Mouse (Mus musculus) thymus, adult 2 months (tissue): ENCODE results near the gene Tspan7. TPM values are rescaled to one million over a fixed set of nuclear protein-coding genes. Genes with fewer than 3 reads are reported as not detected.

Experiments used
- DNase-seq: peaks from one replicate; pipeline ENCODE4 v3.0.0; 2021
- H3K27ac ChIP-seq: fragments of 200-500 bp; 2 replicates; pipeline ENCODE4 v1.5.1; 2012; ENCODE audit warnings: low read length, control low read depth; ENCODE audit not compliant: control insufficient read depth, insufficient read depth
- H3K27me3 ChIP-seq: fragments of 200-500 bp; 2 replicates; pipeline ENCODE4 v1.6.1; 2012; ENCODE audit warnings: mild to moderate bottlenecking, low read length, moderate library complexity, mixed read lengths; ENCODE audit not compliant: control insufficient read depth, insufficient read depth
- H3K36me3 ChIP-seq: fragments of 200-500 bp; 2 replicates; pipeline ENCODE4 v1.6.1; 2012; ENCODE audit warnings: mild to moderate bottlenecking, low read length, moderate library complexity; ENCODE audit not compliant: control insufficient read depth, insufficient read depth
- H3K4me1 ChIP-seq: fragments of 200-500 bp; replicated peaks from 2 replicates; pipeline ENCODE4 v1.6.1; 2012; ENCODE audit warnings: low read length; ENCODE audit not compliant: control insufficient read depth, insufficient read depth
- H3K4me3 ChIP-seq: fragments of 200-500 bp; 2 replicates; pipeline ENCODE4 v1.5.1; 2012; ENCODE audit warnings: mild to moderate bottlenecking, low read length, control low read depth, moderate library complexity; ENCODE audit not compliant: control insufficient read depth, insufficient read depth
- CTCF ChIP-seq: fragments of 200-500 bp; IDR thresholded peaks from 2 replicates; pipeline ENCODE4 v1.5.1; 2012; ENCODE audit warnings: mild to moderate bottlenecking, control low read depth, low read length, moderate library complexity, borderline replicate concordance; ENCODE audit not compliant: control insufficient read depth, poor library complexity, insufficient read depth; ENCODE audit errors: extremely low read depth
- POLR2A ChIP-seq: fragments of 200-500 bp; IDR thresholded peaks from 2 replicates; pipeline ENCODE4 v1.6.1; 2012; ENCODE audit warnings: mild to moderate bottlenecking, low read length, control low read depth, moderate library complexity; ENCODE audit not compliant: control insufficient read depth, poor library complexity, insufficient read depth; ENCODE audit errors: extremely low read depth
- WGBS: fragments of 180-500 bp; shearing (Covaris S2); methylation state at CpG from one replicate; pipeline ENCODE4 v1.1.7; 2018; 5-methylcytosine and 5-hydroxymethylcytosine counted together
- polyA plus RNA-seq: library from polyadenylated mRNA; depleted of rRNA; stranded (reverse); fragments of >200 nt; gene quantifications from 2 replicates; pipeline ENCODE4 v1.2.3, GENCODE M21; 2012

Tspan7 gene
- polyA plus RNA-seq, 1 experiment: 23.4 TPM

GRCm38 (mm10) chrX:10574523-10574922, 89.6 kb downstream of the Tspan7 start:
- H3K4me3 ChIP-seq: no peak overlapping the region
- H3K27me3 ChIP-seq: no peaks in the 10 kb centered on the region
- no peak for DNase-seq
- 40% methylated on average over 3 of the region's 3 CpGs for WGBS
- no peaks in the 10 kb centered on the region for H3K36me3 ChIP-seq
- no peak overlapping the region for H3K27ac ChIP-seq
- H3K4me1 ChIP-seq: no peaks in the 10 kb centered on the region
- no peak for TF ChIP-seq CTCF
- TF ChIP-seq POLR2A: no peak

- Histone ChIP-seq H3K36me3 (no peaks in the 10 kb centered on the region), H3K27me3 (no peaks in the 10 kb centered on the region), H3K4me3 (no peak overlapping the region), H3K27ac (no peak overlapping the region), H3K4me1 (no peaks in the 10 kb centered on the region)
- no peak for DNase-seq
- 45% methylated on average over 2 of the region's 2 CpGs for WGBS
- no peak for TF ChIP-seq POLR2A
- TF ChIP-seq CTCF: no peak
These were observed 90.4 kb downstream of the Tspan7 start for GRCm38 (mm10) chrX:10575406-10575805.

GRCm38 (mm10) chrX:10576349-10576748, 91.4 kb downstream of the Tspan7 start:
- TF ChIP-seq CTCF (no peak), POLR2A (no peak)
- no peak for DNase-seq
- Histone ChIP-seq H3K4me1 (no peaks in the 10 kb centered on the region), H3K27ac (no peak overlapping the region), H3K4me3 (no peak overlapping the region), H3K27me3 (no peaks in the 10 kb centered on the region), H3K36me3 (no peaks in the 10 kb centered on the region)
- 93% methylated on average over 4 of the region's 4 CpGs for WGBS

GRCm38 (mm10) chrX:10577356-10577755, 92.4 kb downstream of the Tspan7 start:
- Histone ChIP-seq H3K36me3 (no peaks in the 10 kb centered on the region), H3K27me3 (no peaks in the 10 kb centered on the region), H3K4me1 (no peaks in the 10 kb centered on the region), H3K27ac (no peak overlapping the region), H3K4me3 (no peak overlapping the region)
- peak; percentile 3 for DNase-seq
- 16% methylated on average over 1 of the region's 1 CpGs for WGBS
- TF ChIP-seq POLR2A (no peak), CTCF (no peak)

- H3K4me1 ChIP-seq: no peaks in the 10 kb centered on the region
- H3K27ac ChIP-seq: no peak overlapping the region
- DNase-seq: no peak
- 91% methylated on average over 4 of the region's 4 CpGs for WGBS
- no peaks in the 10 kb centered on the region for H3K27me3 ChIP-seq
- H3K4me3 ChIP-seq: no peak overlapping the region
- no peaks in the 10 kb centered on the region for H3K36me3 ChIP-seq
- no peak for TF ChIP-seq POLR2A
- no peak for TF ChIP-seq CTCF
These were observed 97.8 kb downstream of the Tspan7 start for GRCm38 (mm10) chrX:10582731-10583130.

- H3K4me1 ChIP-seq: no peaks in the 10 kb centered on the region
- no peak overlapping the region for H3K27ac ChIP-seq
- 65% methylated on average over 3 of the region's 3 CpGs for WGBS
- H3K36me3 ChIP-seq: no peaks in the 10 kb centered on the region
- TF ChIP-seq POLR2A (no peak), CTCF (no peak)
- DNase-seq: peak; percentile 19
- H3K4me3 ChIP-seq: no peak overlapping the region
- H3K27me3 ChIP-seq: no peaks in the 10 kb centered on the region
These were observed 107.3 kb downstream of the Tspan7 start for GRCm38 (mm10) chrX:10592244-10592643.

- 98% methylated on average over 7 of the region's 7 CpGs for WGBS
- DNase-seq: no peak
- Histone ChIP-seq H3K4me3 (no peak overlapping the region), H3K27ac (no peak overlapping the region), H3K36me3 (no peaks in the 10 kb centered on the region), H3K4me1 (no peaks in the 10 kb centered on the region), H3K27me3 (no peaks in the 10 kb centered on the region)
- TF ChIP-seq CTCF: no peak
- TF ChIP-seq POLR2A: no peak
These were observed 108.6 kb downstream of the Tspan7 start for GRCm38 (mm10) chrX:10593561-10593960.
